Mouse (Mus musculus) embryonic fibroblast, embryonic 13.5 days (primary cell): ENCODE measurements around the gene Pex19.

Source experiments
- CTCF ChIP-seq: IDR thresholded peaks from 2 replicates; pipeline ENCODE4 v1.5.1; 2011; ENCODE audit warnings: mild to moderate bottlenecking, control low read depth, low read length, moderate library complexity, borderline replicate concordance; ENCODE audit not compliant: insufficient read depth
- POLR2A ChIP-seq: IDR thresholded peaks from 2 replicates; pipeline ENCODE4 v1.6.1; 2011; ENCODE audit warnings: low read depth, mild to moderate bottlenecking, control low read depth, low read length, moderate library complexity

GRCm38 (mm10) chr1:172134072-172134471 lies 7.5 kb downstream of the Pex19 start:
- TF ChIP-seq CTCF (no peak), POLR2A (no peak)
